ENCODE assay signal across 8 mouse cellular contexts in genomic region chr16:56478575-56479191, GRCm38 (mm10). TPM values are rescaled to one million over a fixed set of nuclear protein-coding genes. Genes with fewer than 3 reads are reported as not detected.
DNase-seq lines count a peak whose midpoint lies in the region.

No protein-coding gene starts in this region.

- peak; percentile 12 to 16 for DNase-seq in heart, adult 9 months (ENCODE audit: low spot score in 2 of 2)
- DNase-seq in heart, postnatal 36 days = no peak
- peak; percentile 22 for DNase-seq in brain, adult 2 months (ENCODE audit: low read depth, low spot score)
- DNase-seq in heart, postnatal 4 days = peak; percentile 18
- DNase-seq in lung, postnatal 14 days = peak; percentile 37
- DNase-seq in cerebellum, adult 11-12 months = no peak
- DNase-seq in thymus, postnatal 4 days = no peak
- DNase-seq in thymus, postnatal 14 days = no peak

- intact Hi-C loops in heart, postnatal 36 days (cut with DNase I) = no loop called here

RNA-seq across cellular contexts. Expression of gene Abi3bp, which starts 1.0 kb away (rescaled TPM):
- total RNA-seq in heart, postnatal 36 days (2021) = 1 to 10 TPM; 7.5 to 7.7 TPM
- total RNA-seq in heart, postnatal 4 days (2021) = 1 to 10 TPM; 6.2 to 6.4 TPM

Comparison
In these comparisons a context has a peak if more than half of its experiments do, and no peak if none do; other contexts are left out.
1. DNase-seq: peak in heart, adult 9 months (2 of 2), brain, adult 2 months (single experiment), heart, postnatal 4 days (single experiment) and lung, postnatal 14 days (single experiment); none in heart, postnatal 36 days (0 of 2), cerebellum, adult 11-12 months (single experiment), thymus, postnatal 4 days (single experiment) and thymus, postnatal 14 days (single experiment).